8 mouse cellular contexts compared by ENCODE assay signal in genomic region chr2:165898202-165899194, GRCm38 (mm10). TPM values are rescaled to one million over a fixed set of nuclear protein-coding genes. Genes with fewer than 3 reads are reported as not detected.
DNase-seq lines count a peak whose midpoint lies in the region; ATAC-seq and TF ChIP-seq lines count a peak whose summit lies in the region.

TSS of gene Zmynd8 (minus strand) at chr2:165899016.

- H3K4me3 ChIP-seq in thymus, adult 2 months (ENCODE audit: control insufficient read depth, insufficient read depth, low read length) = no peak within 1 kb of the TSS
- H3K4me3 ChIP-seq in embryonic facial prominence, embryonic 11.5 days (ENCODE audit: low read depth, low read length) = peak within 1 kb of the TSS; percentile 9
- peak within 1 kb of the TSS; percentile 37 for H3K4me3 ChIP-seq in heart, embryonic 13.5 days

- 94% methylated on average over 23 of the region's 23 CpGs for WGBS in thymus, adult 2 months
- WGBS in embryonic facial prominence, embryonic 11.5 days = 16% methylated on average over 23 of the region's 23 CpGs
- 30% methylated on average over 23 of the region's 23 CpGs for WGBS in heart, embryonic 13.5 days

- H3K9me3 ChIP-seq in embryonic facial prominence, embryonic 11.5 days (replicated peaks; ENCODE audit: control insufficient read depth, low read length) = no peaks in the 10 kb centered on the region
- no peaks in the 10 kb centered on the region for H3K9me3 ChIP-seq in heart, embryonic 13.5 days

- H3K27me3 ChIP-seq in thymus, adult 2 months (ENCODE audit: control insufficient read depth, insufficient read depth, low read length) = no peaks in the 10 kb centered on the region
- no peaks in the 10 kb centered on the region for H3K27me3 ChIP-seq in embryonic facial prominence, embryonic 11.5 days (ENCODE audit: control insufficient read depth, insufficient read depth, low read length)
- no peaks in the 10 kb centered on the region for H3K27me3 ChIP-seq in heart, embryonic 13.5 days (replicated peaks)

- TF ChIP-seq CTCF in thymus, adult 2 months (IDR thresholded peaks at IDR 0.05; ENCODE audit: borderline replicate concordance, control insufficient read depth, extremely low read depth, insufficient read depth, low read length, poor library complexity) = no peak

- no peak for TF ChIP-seq POLR2A in thymus, adult 2 months (IDR thresholded peaks at IDR 0.05; ENCODE audit: control insufficient read depth, extremely low read depth, insufficient read depth, low read length, poor library complexity)

- no peak within 1 kb of the TSS for H3K27ac ChIP-seq in thymus, adult 2 months (ENCODE audit: control insufficient read depth, insufficient read depth, low read length)
- peak within 1 kb of the TSS; percentile 52 for H3K27ac ChIP-seq in embryonic facial prominence, embryonic 11.5 days (replicated peaks; ENCODE audit: low read depth, low read length)
- H3K27ac ChIP-seq in heart, embryonic 13.5 days (replicated peaks) = peak within 1 kb of the TSS; percentile 84

- peak within 1 kb of the TSS; percentile 20 for H3K4me2 ChIP-seq in embryonic facial prominence, embryonic 11.5 days (ENCODE audit: low read depth, low read length)
- H3K4me2 ChIP-seq in heart, embryonic 13.5 days = peak within 1 kb of the TSS; percentile 60

- no peaks in the 10 kb centered on the region for H3K36me3 ChIP-seq in thymus, adult 2 months (ENCODE audit: control insufficient read depth, insufficient read depth, low read length)
- H3K36me3 ChIP-seq in embryonic facial prominence, embryonic 11.5 days (replicated peaks; ENCODE audit: control insufficient read depth, insufficient read depth, low read depth, low read length) = no peaks in the 10 kb centered on the region
- no peaks in the 10 kb centered on the region for H3K36me3 ChIP-seq in heart, embryonic 13.5 days

- no peak for DNase-seq in thymus, adult 2 months
- DNase-seq in thymus, postnatal 4 days = no peak
- peak; percentile 68 for DNase-seq in embryonic facial prominence, embryonic 11.5 days (ENCODE audit: low spot score)
- no peak for DNase-seq in left cerebral cortex, postnatal 14 days (ENCODE audit: low spot score in 2 of 2)
- DNase-seq in right cerebral cortex, postnatal 4 days = no peak
- no peak for DNase-seq in thymus, postnatal 36 days

- intact Hi-C loops in left cerebral cortex, postnatal 14 days (cut with DNase I) = no loop called here

- 0 out of 2 replicates have a peak, but pooled peaks have one; percentile 25 for ATAC-seq in embryonic facial prominence, embryonic 11.5 days (replicated peaks; ENCODE audit: insufficient number of reproducible peaks, low FRiP score, low TSS enrichment, low read depth)
- ATAC-seq in heart, embryonic 13.5 days (ENCODE audit: extremely low read depth, insufficient number of reproducible peaks, low FRiP score, low TSS enrichment) = 0 out of 2 replicates have a peak, but pooled peaks have one; percentile 48
- ATAC-seq in monocyte, adult 5-6 weeks (replicated peaks; ENCODE audit: insufficient number of reproducible peaks, low FRiP score, low TSS enrichment, poor library complexity, severe bottlenecking) = no peak

- no peaks in the 10 kb centered on the region for H3K4me1 ChIP-seq in thymus, adult 2 months (replicated peaks; ENCODE audit: control insufficient read depth, insufficient read depth, low read length)
- peaks cover 4% of the 10 kb centered on the region for H3K4me1 ChIP-seq in embryonic facial prominence, embryonic 11.5 days (ENCODE audit: control insufficient read depth, insufficient read depth, low read length)
- H3K4me1 ChIP-seq in heart, embryonic 13.5 days = peaks cover 54% of the 10 kb centered on the region

- H3K9ac ChIP-seq in embryonic facial prominence, embryonic 11.5 days (replicated peaks; ENCODE audit: low read length) = peak within 1 kb of the TSS; percentile 52
- H3K9ac ChIP-seq in heart, embryonic 13.5 days = peak within 1 kb of the TSS; percentile 61

RNA-seq across cellular contexts. Expression of gene Zmynd8, which starts in this region (rescaled TPM):
- 30.3 and 30.9 TPM in 2 replicates for polyA plus RNA-seq in thymus, adult 2 months (2012; rRNA removed)
- 36.1 and 36.8 TPM in 2 replicates for polyA plus RNA-seq in embryonic facial prominence, embryonic 11.5 days (2014; fragmentation: Nextera tagmentation; extraction: Ambion mirVana)
- 41.5 and 42.4 TPM in 2 replicates for polyA plus RNA-seq in heart, embryonic 13.5 days (2015; fragmentation: Nextera tagmentation; extraction: Ambion mirVana)
- 100 to 1,000 TPM; 130 to 171 TPM for total RNA-seq in left cerebral cortex, postnatal 14 days (2021)
- 42.6 to 54.2 TPM (median 44.4 TPM) in 3 replicates for total RNA-seq in monocyte, adult 5-6 weeks (2017)
